Mouse (Mus musculus): ENCODE measurements around the gene Zbtb48.

GRCm38 (mm10) chr4:151988014-151988341, 39.5 kb downstream of the Zbtb48 start:
- TF ChIP-seq GATA1 (IDR thresholded peaks at IDR 0.05; ENCODE audit: borderline replicate concordance, low read length) (no peak), FLI1 (IDR thresholded peaks at IDR 0.05; ENCODE audit: low read length) (no peak)

Measured in megakaryocyte, embryonic 14.5 days (primary cell).